Mouse (Mus musculus) spleen, adult 18-20 months (tissue): ENCODE measurements around the gene Prelp.

ENCODE experiments used
- DNase-seq, 2 experiments: peaks; one replicate each; pipeline ENCODE4 v3.0.0; 2022; ENCODE audit warnings: mixed read lengths in 2 of 2

Prelp gene

GRCm38 (mm10) chr1:133891489-133891888, 29.7 kb downstream of the Prelp start:
- DNase-seq, result no peak

GRCm38 (mm10) chr1:133889949-133890598, 31.1 kb downstream of the Prelp start:
- DNase-seq, result no peak

- DNase-seq, result no peak
Observed at GRCm38 (mm10) chr1:133887538-133888250, 33.5 kb downstream of the Prelp start.

- DNase-seq, result no peak
Observed at GRCm38 (mm10) chr1:133887044-133887443, 34.2 kb downstream of the Prelp start.

- no peak for DNase-seq
Observed at GRCm38 (mm10) chr1:133886431-133886830, 34.8 kb downstream of the Prelp start.

- no peak for DNase-seq
Observed at GRCm38 (mm10) chr1:133885811-133886210, 35.4 kb downstream of the Prelp start.

- DNase-seq, result no peak
Observed at GRCm38 (mm10) chr1:133884746-133885145, 36.5 kb downstream of the Prelp start.

- no peak for DNase-seq
Observed at GRCm38 (mm10) chr1:133884090-133884489, 37.1 kb downstream of the Prelp start.

- DNase-seq, result no peak
Observed at GRCm38 (mm10) chr1:133882283-133883217, 38.7 kb downstream of the Prelp start.

- no peak for DNase-seq
Observed at GRCm38 (mm10) chr1:133881813-133882212, 39.4 kb downstream of the Prelp start.

GRCm38 (mm10) chr1:133878825-133879423, 42.3 kb downstream of the Prelp start:
- DNase-seq, result no peak

- DNase-seq, result no peak
Observed at GRCm38 (mm10) chr1:133876936-133877335, 44.3 kb downstream of the Prelp start.

GRCm38 (mm10) chr1:133873086-133873813, 48.0 kb downstream of the Prelp start:
- DNase-seq, result no peak

- no peak for DNase-seq
Observed at GRCm38 (mm10) chr1:133871241-133871640, 50.0 kb downstream of the Prelp start.

- no peak for DNase-seq
Observed at GRCm38 (mm10) chr1:133869221-133869620, 52.0 kb downstream of the Prelp start.

GRCm38 (mm10) chr1:133863257-133863997, 57.8 kb downstream of the Prelp start:
- no peak for DNase-seq

- no peak for DNase-seq
Observed at GRCm38 (mm10) chr1:133861028-133861427, 60.2 kb downstream of the Prelp start.
